Mouse (Mus musculus): Measurements from ENCODE around the gene Trim3. TPM values are rescaled to one million over a fixed set of nuclear protein-coding genes. Genes with fewer than 3 reads are reported as not detected.
A peak's percentile ranks its signal among the peaks of the same experiment; 100 is the strongest.

The Trim3 gene
- polyA plus RNA-seq, 1 experiment from 2014 or later = 24.5 TPM

DNA sequence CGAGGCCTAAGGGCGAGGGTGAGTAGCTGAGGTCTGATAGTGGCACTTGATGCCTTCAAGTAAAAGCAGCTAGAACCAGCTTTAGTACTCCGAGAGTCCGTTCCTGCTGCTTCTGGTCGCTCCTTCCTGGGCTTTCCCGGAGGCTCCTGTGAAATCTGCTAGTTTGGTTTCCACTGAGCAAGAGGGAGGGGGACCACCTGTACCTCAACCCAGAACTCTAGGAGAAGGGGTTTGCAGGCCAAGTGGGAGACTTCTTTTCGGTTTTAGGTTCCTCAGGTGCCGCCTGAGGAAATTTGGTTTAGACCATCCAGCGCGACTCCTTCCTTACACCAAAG lies 397 bp upstream of the Trim3 start:
- no peak; the same call in 1 of the 2 replicates for ATAC-seq (ENCODE audit: extremely low read depth, insufficient number of reproducible peaks, low FRiP score, low TSS enrichment)
- H3K27ac ChIP-seq (replicated peaks) = peak overlapping the region; percentile 71
- peak overlapping the region; percentile 95 for H3K9ac ChIP-seq
- no peaks in the 10 kb centered on the region for H3K9me3 ChIP-seq
- H3K27me3 ChIP-seq (replicated peaks) = no peaks in the 10 kb centered on the region
- H3K4me2 ChIP-seq = peak overlapping the region; percentile 90
- WGBS = 3% methylated on average over 10 of the region's 10 CpGs
- peak overlapping the region; percentile 93 for H3K4me3 ChIP-seq
- H3K36me3 ChIP-seq = peaks cover 34% of the 10 kb centered on the region
- peaks cover 58% of the 10 kb centered on the region for H3K4me1 ChIP-seq

DNA sequence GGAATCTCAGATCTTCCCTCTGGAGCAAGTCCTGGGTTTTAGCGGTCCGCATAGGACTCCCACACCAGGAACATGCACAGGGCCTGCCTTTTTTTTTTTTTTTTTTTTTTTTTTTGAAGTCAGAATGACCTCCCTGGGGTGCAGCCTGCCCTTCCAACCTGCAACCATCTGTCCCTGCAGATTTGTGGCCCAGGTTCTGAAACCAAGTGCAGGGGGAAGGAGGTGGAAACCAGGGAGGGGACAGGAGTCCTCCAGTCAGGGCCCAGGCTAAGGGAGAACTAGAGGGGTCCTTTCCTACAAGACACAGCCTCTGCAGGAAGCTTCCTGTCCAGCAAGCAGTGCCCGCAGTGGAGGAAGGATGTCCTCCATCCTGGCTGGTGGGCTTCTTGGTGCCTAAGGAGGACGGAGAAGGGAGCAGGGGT lies 809 bp downstream of the Trim3 start:
- peak overlapping the region; percentile 93 for H3K4me3 ChIP-seq
- 13% methylated on average over 4 of the region's 4 CpGs for WGBS
- no peak for ATAC-seq (ENCODE audit: extremely low read depth, insufficient number of reproducible peaks, low FRiP score, low TSS enrichment)
- H3K27ac ChIP-seq (replicated peaks) = peak overlapping the region; percentile 71; the same call in 1 of the 2 replicates
- peak overlapping the region; percentile 95 for H3K9ac ChIP-seq
- no peaks in the 10 kb centered on the region for H3K27me3 ChIP-seq (replicated peaks)
- H3K4me1 ChIP-seq = peaks cover 58% of the 10 kb centered on the region
- no peaks in the 10 kb centered on the region for H3K9me3 ChIP-seq
- peak overlapping the region; percentile 90 for H3K4me2 ChIP-seq
- H3K36me3 ChIP-seq = peaks cover 22% of the 10 kb centered on the region

DNA sequence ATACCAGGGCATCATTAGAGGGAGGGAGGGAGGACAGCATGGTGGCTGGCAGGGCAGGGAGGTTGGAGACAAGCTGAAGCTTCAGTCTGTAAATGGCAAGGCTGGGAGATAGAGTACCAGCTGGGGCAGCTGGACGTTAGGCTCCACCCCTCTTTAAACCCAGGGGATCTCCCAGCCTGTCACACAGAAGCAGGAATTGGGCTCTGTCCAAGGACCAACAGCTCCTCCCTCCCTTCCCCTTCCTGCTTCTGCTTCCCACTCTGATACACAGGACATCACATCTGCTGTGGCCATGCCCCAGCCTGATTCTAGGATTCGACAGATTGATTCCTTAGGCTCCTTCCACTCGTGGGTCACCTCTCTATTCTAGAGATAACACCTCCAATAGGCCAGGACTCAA lies 4.7 kb downstream of the Trim3 start:
- Histone ChIP-seq H3K4me3 (no peak overlapping the region), H3K9ac (peak overlapping the region; percentile 15; the same call in 1 of the 2 replicates), H3K9me3 (no peaks in the 10 kb centered on the region), H3K4me1 (peaks cover 53% of the 10 kb centered on the region), H3K4me2 (peak overlapping the region; percentile 22; the same call in 1 of the 2 replicates), H3K27me3 (replicated peaks) (no peaks in the 10 kb centered on the region), H3K27ac (replicated peaks) (peak overlapping the region; percentile 64), H3K36me3 (peaks cover 18% of the 10 kb centered on the region)
- WGBS = 14% methylated on average over 3 of the region's 3 CpGs
- ATAC-seq (ENCODE audit: extremely low read depth, insufficient number of reproducible peaks, low FRiP score, low TSS enrichment) = no peak

DNA sequence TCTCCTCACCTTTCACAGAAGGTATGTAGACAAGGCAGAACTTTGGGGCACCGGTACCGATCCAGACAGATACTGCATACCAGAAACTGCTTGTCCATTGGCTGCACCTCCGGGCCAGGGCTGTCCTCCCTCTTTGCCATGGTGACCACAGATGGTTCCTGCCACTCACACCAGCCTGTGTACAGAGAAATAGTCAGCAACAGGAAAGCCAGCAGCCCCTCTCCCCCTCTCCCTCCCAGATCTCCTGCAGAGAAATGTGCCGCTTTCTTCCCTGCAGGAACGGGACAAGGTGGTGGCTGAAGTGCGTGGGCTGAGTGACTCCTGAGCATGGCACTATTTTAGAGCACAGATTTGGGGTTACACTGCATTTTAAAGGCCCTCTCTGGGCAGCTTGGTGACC lies 8.0 kb downstream of the Trim3 start:
- no peaks in the 10 kb centered on the region for H3K9me3 ChIP-seq
- ATAC-seq (ENCODE audit: extremely low read depth, insufficient number of reproducible peaks, low FRiP score, low TSS enrichment) = no peak
- 66% methylated on average over 6 of the region's 6 CpGs for WGBS
- H3K9ac ChIP-seq = no peak overlapping the region
- no peak overlapping the region for H3K27ac ChIP-seq (replicated peaks)
- peaks cover 49% of the 10 kb centered on the region for H3K36me3 ChIP-seq
- H3K4me3 ChIP-seq = no peak overlapping the region
- no peaks in the 10 kb centered on the region for H3K27me3 ChIP-seq (replicated peaks)
- no peak overlapping the region for H3K4me2 ChIP-seq
- H3K4me1 ChIP-seq = peaks cover 41% of the 10 kb centered on the region

DNA sequence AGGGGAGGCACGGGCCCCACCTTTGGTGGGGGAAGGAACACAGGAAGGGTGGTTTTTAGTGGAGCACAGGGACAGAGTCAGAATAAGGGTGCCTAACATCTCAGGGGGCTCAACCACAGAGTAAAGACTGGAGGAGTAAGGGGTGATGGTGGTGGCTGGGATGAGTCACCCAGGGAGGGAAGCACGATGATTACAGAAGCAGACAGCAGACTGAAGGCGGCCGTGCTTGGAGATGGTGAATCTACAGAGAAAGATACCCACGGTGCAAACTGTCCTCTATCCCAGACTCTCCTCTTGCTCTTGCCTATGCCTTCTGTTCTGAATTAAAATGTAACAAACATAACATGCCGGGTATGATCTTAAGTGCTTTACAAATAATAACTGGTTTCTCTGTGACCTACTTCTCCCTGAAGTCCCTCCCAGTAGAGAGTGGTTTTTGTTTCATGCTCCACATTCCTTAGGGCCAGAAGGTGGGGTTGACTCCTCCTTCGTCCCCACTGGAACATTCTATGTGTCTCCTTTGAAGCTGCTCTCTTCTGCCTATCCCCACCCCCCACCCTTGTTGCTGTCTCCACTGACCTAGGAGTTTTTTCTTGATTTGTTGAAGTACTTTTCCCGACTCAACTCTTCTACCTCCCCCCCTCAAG lies 11.6 kb downstream of the Trim3 start:
- Histone ChIP-seq H3K4me3 (no peak overlapping the region), H3K4me2 (no peak overlapping the region), H3K4me1 (peaks cover 34% of the 10 kb centered on the region), H3K27ac (replicated peaks) (no peak overlapping the region), H3K27me3 (replicated peaks) (no peaks in the 10 kb centered on the region), H3K36me3 (peaks cover 85% of the 10 kb centered on the region), H3K9ac (no peak overlapping the region), H3K9me3 (no peaks in the 10 kb centered on the region)
- WGBS = 67% methylated on average over 8 of the region's 8 CpGs
- ATAC-seq (ENCODE audit: extremely low read depth, insufficient number of reproducible peaks, low FRiP score, low TSS enrichment) = no peak

DNA sequence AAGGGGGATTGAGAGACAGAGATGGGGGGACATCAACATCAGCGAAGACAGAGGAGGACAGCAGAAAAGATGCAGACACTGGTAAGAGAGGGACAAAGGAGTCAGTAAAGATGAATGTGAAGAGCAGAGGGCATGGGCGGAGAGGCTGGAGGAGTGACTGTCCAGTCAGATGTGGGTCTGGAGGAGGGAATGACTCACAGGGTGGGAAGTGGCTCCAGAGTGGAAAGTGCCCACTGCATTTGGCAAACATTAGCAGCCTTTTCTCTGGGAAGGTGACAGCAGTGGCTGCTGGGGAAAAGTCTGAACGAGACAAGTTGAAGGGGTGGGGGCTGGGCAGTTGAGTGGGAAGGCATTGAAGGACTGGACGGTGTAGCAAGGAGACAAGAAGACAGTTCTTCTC lies 12.3 kb downstream of the Trim3 start:
- Histone ChIP-seq H3K9me3 (no peaks in the 10 kb centered on the region), H3K27ac (replicated peaks) (no peak overlapping the region), H3K36me3 (peaks cover 92% of the 10 kb centered on the region), H3K4me3 (no peak overlapping the region), H3K4me1 (peaks cover 41% of the 10 kb centered on the region), H3K4me2 (no peak overlapping the region), H3K27me3 (replicated peaks) (no peaks in the 10 kb centered on the region), H3K9ac (no peak overlapping the region)
- ATAC-seq (ENCODE audit: extremely low read depth, insufficient number of reproducible peaks, low FRiP score, low TSS enrichment) = no peak
- 67% methylated on average over 4 of the region's 4 CpGs for WGBS

DNA sequence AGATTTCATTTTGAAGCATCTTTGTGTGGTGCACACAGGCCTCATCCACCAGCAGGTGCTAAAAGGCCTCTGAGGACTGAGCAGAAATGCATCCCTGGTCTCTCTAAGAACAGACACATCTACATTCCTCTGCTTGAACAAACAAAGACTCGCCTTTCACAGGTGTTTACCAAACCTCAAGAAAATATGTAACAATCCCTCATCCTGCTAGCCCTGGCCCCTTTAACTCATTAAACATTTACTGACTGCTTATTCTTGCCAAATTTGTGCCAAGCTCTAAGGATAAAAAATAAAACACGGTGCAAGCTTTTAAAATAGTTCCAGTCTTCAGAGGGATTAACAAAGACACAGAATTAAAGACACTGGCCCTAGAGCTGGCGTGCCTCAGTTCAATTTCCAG lies 13.7 kb downstream of the Trim3 start:
- H3K27ac ChIP-seq (replicated peaks) = no peak overlapping the region
- 77% methylated on average over 3 of the region's 3 CpGs for WGBS
- H3K9ac ChIP-seq = no peak overlapping the region

DNA sequence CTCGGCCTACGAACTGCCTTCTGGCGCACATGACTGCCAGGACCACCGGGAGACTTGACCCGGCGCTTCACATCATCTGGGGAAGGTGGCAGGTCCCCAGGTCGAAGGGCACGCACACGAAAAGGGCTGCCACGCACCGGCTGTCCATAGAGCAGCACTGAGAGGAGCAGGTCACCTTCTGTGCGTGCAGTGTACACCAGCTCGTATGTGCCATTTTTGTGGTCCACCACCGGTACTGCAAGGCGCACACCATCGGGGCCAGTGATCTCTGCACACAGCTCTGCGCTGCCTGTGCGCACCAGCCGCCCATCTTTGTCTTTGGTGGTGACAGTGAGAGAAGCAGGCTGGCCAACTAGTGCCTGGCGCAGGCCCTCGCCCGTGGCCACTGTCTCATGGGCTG lies 15.6 kb downstream of the Trim3 start:
- H3K4me3 ChIP-seq = no peak overlapping the region
- no peaks in the 10 kb centered on the region for H3K27me3 ChIP-seq (replicated peaks)
- H3K9ac ChIP-seq = no peak overlapping the region
- H3K9me3 ChIP-seq = no peaks in the 10 kb centered on the region
- ATAC-seq (ENCODE audit: extremely low read depth, insufficient number of reproducible peaks, low FRiP score, low TSS enrichment) = no peak
- H3K4me2 ChIP-seq = no peak overlapping the region
- WGBS = 93% methylated on average over 22 of the region's 22 CpGs
- H3K27ac ChIP-seq (replicated peaks) = no peak overlapping the region
- peaks cover 41% of the 10 kb centered on the region for H3K4me1 ChIP-seq
- peaks cover 98% of the 10 kb centered on the region for H3K36me3 ChIP-seq

More for the DNA sequence above, 13.7 kb downstream of the Trim3 start:
- Histone ChIP-seq H3K4me2 (no peak overlapping the region), H3K27me3 (replicated peaks) (no peaks in the 10 kb centered on the region), H3K4me1 (peaks cover 41% of the 10 kb centered on the region), H3K4me3 (no peak overlapping the region), H3K36me3 (peaks cover 98% of the 10 kb centered on the region), H3K9me3 (no peaks in the 10 kb centered on the region)
- ATAC-seq (ENCODE audit: extremely low read depth, insufficient number of reproducible peaks, low FRiP score, low TSS enrichment) = no peak

DNA sequence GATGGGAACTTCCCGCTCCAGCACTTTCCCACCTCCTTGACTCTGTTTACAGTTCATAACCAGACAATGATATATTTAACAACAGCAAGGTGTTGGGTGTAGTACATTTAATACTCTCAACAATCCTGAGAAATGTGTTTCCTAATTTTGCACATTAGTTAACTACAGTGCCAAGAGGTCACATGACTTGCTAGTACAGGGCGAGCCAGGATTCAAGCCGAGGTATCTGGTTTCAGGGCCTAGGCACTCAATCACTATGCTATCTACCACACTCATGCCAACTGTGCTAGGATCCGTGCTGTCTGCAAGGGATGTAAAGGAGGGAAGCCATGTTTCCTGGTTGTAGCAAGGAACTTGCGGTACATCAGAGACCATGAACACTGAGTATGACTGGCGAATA lies 16.8 kb downstream of the Trim3 start:
- ATAC-seq (ENCODE audit: extremely low read depth, insufficient number of reproducible peaks, low FRiP score, low TSS enrichment) = no peak
- Histone ChIP-seq H3K4me2 (no peak overlapping the region), H3K9me3 (no peaks in the 10 kb centered on the region), H3K27me3 (replicated peaks) (no peaks in the 10 kb centered on the region), H3K4me3 (no peak overlapping the region), H3K9ac (no peak overlapping the region), H3K36me3 (peaks cover 99% of the 10 kb centered on the region), H3K4me1 (peaks cover 34% of the 10 kb centered on the region), H3K27ac (replicated peaks) (no peak overlapping the region)
- WGBS = 61% methylated on average over 6 of the region's 6 CpGs

DNA sequence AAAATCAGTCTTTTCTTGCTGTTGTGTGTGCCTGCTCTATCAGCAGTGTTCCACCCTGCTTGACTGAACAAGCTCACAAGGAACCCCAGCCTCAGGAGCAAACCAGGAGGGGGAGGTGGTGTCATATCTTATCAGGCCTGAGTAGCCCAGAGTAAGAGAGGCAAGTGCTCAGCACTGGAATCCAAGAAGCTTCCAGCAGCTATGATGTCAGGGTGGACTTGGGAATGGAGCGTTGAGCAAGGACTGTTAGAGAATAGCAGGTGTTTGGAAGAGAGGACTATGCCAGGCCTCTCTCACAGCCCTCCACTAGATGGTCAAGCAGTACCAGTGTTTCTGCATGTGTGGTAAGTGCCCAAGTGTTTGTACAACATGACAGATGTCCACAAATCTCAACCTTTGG lies 17.7 kb downstream of the Trim3 start:
- peaks cover 30% of the 10 kb centered on the region for H3K4me1 ChIP-seq
- ATAC-seq (ENCODE audit: extremely low read depth, insufficient number of reproducible peaks, low FRiP score, low TSS enrichment) = no peak
- WGBS = 36% methylated on average over 1 of the region's 1 CpGs
- no peaks in the 10 kb centered on the region for H3K27me3 ChIP-seq (replicated peaks)
- H3K4me2 ChIP-seq = no peak overlapping the region
- H3K4me3 ChIP-seq = no peak overlapping the region
- H3K9ac ChIP-seq = no peak overlapping the region
- peaks cover 100% of the 10 kb centered on the region for H3K36me3 ChIP-seq
- no peaks in the 10 kb centered on the region for H3K9me3 ChIP-seq
- no peak overlapping the region for H3K27ac ChIP-seq (replicated peaks)

DNA sequence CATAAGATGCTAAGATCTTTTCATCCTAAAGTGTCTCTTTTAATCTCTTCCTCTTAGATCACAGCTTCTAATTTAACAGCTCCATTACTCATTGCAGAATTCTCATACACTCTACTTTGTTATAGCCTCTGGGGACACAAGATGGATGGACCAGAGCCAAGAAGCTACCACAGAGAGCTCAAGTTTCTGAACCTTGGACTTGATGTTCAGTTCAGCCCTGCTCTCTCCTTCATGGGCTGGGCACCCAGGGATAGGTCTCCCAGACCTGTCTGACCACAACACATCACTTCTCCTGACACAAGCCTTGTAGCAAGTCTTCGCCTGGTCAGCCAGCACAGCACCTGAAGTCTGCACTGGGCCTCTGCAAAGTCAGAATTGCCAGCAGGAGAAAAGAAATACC lies 19.0 kb downstream of the Trim3 start:
- Histone ChIP-seq H3K9me3 (no peaks in the 10 kb centered on the region), H3K36me3 (peaks cover 100% of the 10 kb centered on the region), H3K4me3 (no peak overlapping the region), H3K4me2 (no peak overlapping the region), H3K9ac (no peak overlapping the region), H3K4me1 (peaks cover 30% of the 10 kb centered on the region), H3K27me3 (replicated peaks) (no peaks in the 10 kb centered on the region), H3K27ac (replicated peaks) (no peak overlapping the region)
- ATAC-seq (ENCODE audit: extremely low read depth, insufficient number of reproducible peaks, low FRiP score, low TSS enrichment) = no peak
- 94% methylated on average over 1 of the region's 1 CpGs for WGBS

DNA sequence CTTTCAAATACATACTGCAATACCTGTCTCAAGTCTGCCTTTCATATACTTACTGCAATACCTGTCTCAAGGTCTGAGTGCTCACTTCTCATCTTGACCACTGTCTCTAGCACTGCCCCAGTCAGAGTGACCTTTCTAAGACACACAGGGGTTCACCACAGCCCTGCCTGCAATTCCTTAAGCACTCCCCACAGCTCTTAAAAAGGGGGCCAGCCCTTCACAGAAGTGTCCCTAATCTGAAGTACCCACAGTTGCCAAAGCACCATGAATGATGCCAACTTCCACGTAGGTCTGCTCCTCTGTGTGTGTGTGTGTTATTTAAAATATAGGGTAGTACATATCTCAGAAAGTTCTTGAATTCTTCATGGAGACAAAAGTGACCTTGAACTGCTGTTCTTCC lies 21.6 kb downstream of the Trim3 start:
- H3K36me3 ChIP-seq = peaks cover 75% of the 10 kb centered on the region
- ATAC-seq (ENCODE audit: extremely low read depth, insufficient number of reproducible peaks, low FRiP score, low TSS enrichment) = no peak

More for the DNA sequence above, 21.6 kb downstream of the Trim3 start:
- H3K4me2 ChIP-seq = no peak overlapping the region
- 88% methylated on average over 1 of the region's 1 CpGs for WGBS
- H3K4me1 ChIP-seq = peaks cover 13% of the 10 kb centered on the region
- no peak overlapping the region for H3K4me3 ChIP-seq
- no peak overlapping the region for H3K9ac ChIP-seq
- H3K27me3 ChIP-seq (replicated peaks) = no peaks in the 10 kb centered on the region
- H3K9me3 ChIP-seq = no peaks in the 10 kb centered on the region
- H3K27ac ChIP-seq (replicated peaks) = no peak overlapping the region
